ENCODE assay signal across 8 mouse cellular contexts in the genomic region with DNA sequence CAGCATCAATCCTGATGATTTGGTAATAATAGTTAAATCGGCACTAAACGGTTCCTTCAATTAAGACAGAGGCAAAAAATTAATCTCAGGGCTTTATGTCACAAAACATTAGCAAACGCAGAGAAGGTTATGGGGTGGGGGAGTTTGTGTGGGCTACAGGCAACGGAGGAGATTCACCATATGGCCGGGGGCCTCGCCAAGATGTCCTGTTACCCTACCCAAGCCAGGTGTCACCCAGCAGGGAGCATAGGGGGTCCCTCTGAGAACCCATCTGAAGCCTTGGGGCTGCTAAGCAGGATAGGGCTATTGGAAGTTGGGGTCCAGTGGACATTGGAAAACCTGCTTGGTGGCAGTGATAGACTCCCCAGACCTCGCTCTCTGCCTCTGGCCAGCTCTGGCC. TPM values are rescaled to one million over a fixed set of nuclear protein-coding genes. Genes with fewer than 3 reads are reported as not detected.
DNase-seq lines count a peak whose midpoint lies in the region; ATAC-seq lines count a peak whose summit lies in the region.

No protein-coding gene starts in this region.

- H3K36me3 ChIP-seq in heart, embryonic 10.5 days = peaks cover 98% of the 10 kb centered on the region
- H3K36me3 ChIP-seq in midbrain, embryonic 10.5 days = peaks cover 100% of the 10 kb centered on the region
- peaks cover 52% of the 10 kb centered on the region for H3K36me3 ChIP-seq in midbrain, embryonic 11.5 days (ENCODE audit: control insufficient read depth, insufficient read depth, low read length)
- H3K36me3 ChIP-seq in limb, embryonic 15.5 days = peaks cover 96% of the 10 kb centered on the region

- H3K4me1 ChIP-seq in heart, embryonic 10.5 days = peaks cover 57% of the 10 kb centered on the region
- peaks cover 39% of the 10 kb centered on the region for H3K4me1 ChIP-seq in midbrain, embryonic 10.5 days
- H3K4me1 ChIP-seq in midbrain, embryonic 11.5 days (ENCODE audit: control insufficient read depth, insufficient read depth, low read length) = peaks cover 19% of the 10 kb centered on the region
- peaks cover 9% of the 10 kb centered on the region; the same call in 1 of the 2 replicates for H3K4me1 ChIP-seq in limb, embryonic 15.5 days

- no peak for DNase-seq in heart, embryonic 10.5 days (ENCODE audit: low spot score)
- no peak for DNase-seq in heart, postnatal 10 days
- no peak for DNase-seq in midbrain, embryonic 10.5 days (ENCODE audit: low spot score)
- no peak for DNase-seq in midbrain, embryonic 11.5 days (ENCODE audit: low spot score, missing footprints)
- no peak for DNase-seq in urinary bladder, postnatal 36 days (ENCODE audit: low spot score in 2 of 2)
- DNase-seq in thymus, postnatal 4 days = no peak
- no peak for DNase-seq in adrenal gland, postnatal 14 days

- H3K27me3 ChIP-seq in heart, embryonic 10.5 days (ENCODE audit: insufficient read depth, poor library complexity, severe bottlenecking) = no peaks in the 10 kb centered on the region
- H3K27me3 ChIP-seq in midbrain, embryonic 10.5 days (ENCODE audit: low read depth, poor library complexity, severe bottlenecking) = no peaks in the 10 kb centered on the region
- no peaks in the 10 kb centered on the region for H3K27me3 ChIP-seq in midbrain, embryonic 11.5 days (ENCODE audit: control insufficient read depth, insufficient read depth, low read length)
- H3K27me3 ChIP-seq in limb, embryonic 15.5 days = no peaks in the 10 kb centered on the region

- peak overlapping the region; percentile 80 for H3K27ac ChIP-seq in heart, embryonic 10.5 days
- H3K27ac ChIP-seq in midbrain, embryonic 10.5 days (replicated peaks) = peak overlapping the region; percentile 65
- no peak overlapping the region; the same call in 1 of the 2 replicates for H3K27ac ChIP-seq in midbrain, embryonic 11.5 days (ENCODE audit: low read depth, low read length)
- 0 out of 2 replicates have a peak overlapping the region, but pooled peaks have one; percentile 5 for H3K27ac ChIP-seq in limb, embryonic 15.5 days

- H3K4me3 ChIP-seq in heart, embryonic 10.5 days = no peak overlapping the region
- 0 out of 2 replicates have a peak overlapping the region, but pooled peaks have one; percentile 7 for H3K4me3 ChIP-seq in midbrain, embryonic 10.5 days
- no peak overlapping the region for H3K4me3 ChIP-seq in midbrain, embryonic 11.5 days (ENCODE audit: low read depth, low read length)
- no peak overlapping the region for H3K4me3 ChIP-seq in limb, embryonic 15.5 days

- H3K4me2 ChIP-seq in midbrain, embryonic 11.5 days = no peak overlapping the region
- H3K4me2 ChIP-seq in limb, embryonic 15.5 days = no peak overlapping the region

- intact Hi-C loops in heart, postnatal 10 days (cut with DNase I) = no loop called here

- no peaks in the 10 kb centered on the region for H3K9me3 ChIP-seq in heart, embryonic 10.5 days
- H3K9me3 ChIP-seq in midbrain, embryonic 10.5 days (replicated peaks) = no peaks in the 10 kb centered on the region
- no peaks in the 10 kb centered on the region for H3K9me3 ChIP-seq in midbrain, embryonic 11.5 days (ENCODE audit: control insufficient read depth, low read length)
- no peaks in the 10 kb centered on the region for H3K9me3 ChIP-seq in limb, embryonic 15.5 days

- H3K9ac ChIP-seq in midbrain, embryonic 11.5 days (ENCODE audit: low read length) = no peak overlapping the region
- no peak overlapping the region for H3K9ac ChIP-seq in limb, embryonic 15.5 days

- ATAC-seq in midbrain, embryonic 11.5 days (ENCODE audit: low FRiP score) = no peak
- ATAC-seq in limb, embryonic 15.5 days (ENCODE audit: insufficient number of reproducible peaks, low FRiP score, low TSS enrichment, low read depth) = no peak

- WGBS in heart, embryonic 10.5 days = 88% methylated on average over 7 of the region's 7 CpGs
- WGBS in midbrain, embryonic 10.5 days = 91% methylated on average over 7 of the region's 7 CpGs
- whole genome bisulfite sequencing in midbrain, embryonic 11.5 days = 78% methylated on average over 7 of the region's 7 CpGs
- 73% methylated on average over 7 of the region's 7 CpGs for WGBS in limb, embryonic 15.5 days

RNA-seq across cellular contexts. Expression of a gene that starts 48.0 kb away (rescaled TPM):
- 7.7 and 12.9 TPM in 2 replicates for polyA plus RNA-seq in heart, embryonic 10.5 days (2016; fragmentation: Nextera tagmentation; extraction: Ambion mirVana)
- 10 to 100 TPM in 1 of 2 experiments, 1 to 10 TPM in 1; 8.8 to 14.1 TPM for total RNA-seq in heart, postnatal 10 days (2021)
- polyA plus RNA-seq in midbrain, embryonic 10.5 days (2016; fragmentation: Nextera tagmentation; extraction: Ambion mirVana) = 14.3 and 16.6 TPM in 2 replicates
- 17.6 and 20.6 TPM in 2 replicates for polyA plus RNA-seq in midbrain, embryonic 11.5 days (2014; fragmentation: Nextera tagmentation; extraction: Ambion mirVana)
- polyA plus RNA-seq in limb, embryonic 15.5 days (2015; fragmentation: Nextera tagmentation; extraction: Ambion mirVana) = 5.8 and 6.7 TPM in 2 replicates
- 12.4 and 17.2 TPM in 2 replicates for total RNA-seq in adrenal gland, postnatal 14 days (2021)
